Mouse (Mus musculus) CD4-positive helper T cell, adult 2 months (primary cell): ENCODE measurements around the gene AU022252.
"Not testable (repeated sequence)": the region's sequence is repeated elsewhere in the genome, so short reads cannot be mapped to it uniquely, and the experiment has no call there.

ENCODE experiments used
- DNase-seq: peaks from one replicate; pipeline ENCODE4 v3.0.0-alpha.2; 2012; ENCODE audit warnings: low read depth, missing footprints, low spot score

AU022252 gene

GRCm38 (mm10) chr4:119232410-119233255, at the start of gene AU022252, which contains the start of gene P3h1:
Gene AU022252 (minus strand): TSS chr4:119232712.
Gene P3h1 (plus strand): TSS chr4:119232915.
- peak; percentile 99 for DNase-seq

GRCm38 (mm10) chr4:119278784-119279183, 46.3 kb upstream of the AU022252 start:
- not testable (repeated sequence) for DNase-seq

- no peak for DNase-seq
These were observed 43.2 kb upstream of the AU022252 start for GRCm38 (mm10) chr4:119275726-119276125.

- DNase-seq: no peak
These were observed 42.7 kb upstream of the AU022252 start for GRCm38 (mm10) chr4:119275226-119275625.

GRCm38 (mm10) chr4:119274627-119275026, 42.1 kb upstream of the AU022252 start:
- DNase-seq: no peak

GRCm38 (mm10) chr4:119266606-119267005, 34.1 kb upstream of the AU022252 start:
- DNase-seq: no peak

- no peak for DNase-seq
These were observed 30.9 kb upstream of the AU022252 start for GRCm38 (mm10) chr4:119263459-119263858.

- DNase-seq: no peak
These were observed 30.0 kb upstream of the AU022252 start for GRCm38 (mm10) chr4:119262483-119262882.

- DNase-seq: no peak
These were observed 28.7 kb upstream of the AU022252 start for GRCm38 (mm10) chr4:119261087-119261713.

- no peak for DNase-seq
These were observed 27.1 kb upstream of the AU022252 start for GRCm38 (mm10) chr4:119259344-119260254.

GRCm38 (mm10) chr4:119257083-119257482, 24.6 kb upstream of the AU022252 start:
- DNase-seq: no peak

GRCm38 (mm10) chr4:119255351-119255750, 22.8 kb upstream of the AU022252 start, which contains the start of gene Cldn19:
Gene Cldn19 (plus strand): TSS chr4:119255414.
- DNase-seq: no peak

GRCm38 (mm10) chr4:119254012-119254618, 21.6 kb upstream of the AU022252 start:
- DNase-seq: no peak

GRCm38 (mm10) chr4:119252025-119252808, 19.7 kb upstream of the AU022252 start:
- no peak for DNase-seq

GRCm38 (mm10) chr4:119248407-119248965, 16.0 kb upstream of the AU022252 start:
- DNase-seq: no peak

- peak; percentile 61 for DNase-seq
These were observed 15.1 kb upstream of the AU022252 start for GRCm38 (mm10) chr4:119247462-119248235.

GRCm38 (mm10) chr4:119246688-119247225, 14.2 kb upstream of the AU022252 start:
- DNase-seq: no peak

GRCm38 (mm10) chr4:119245961-119246360, 13.4 kb upstream of the AU022252 start:
- DNase-seq: no peak

GRCm38 (mm10) chr4:119245556-119245955, 13.0 kb upstream of the AU022252 start:
- DNase-seq: no peak
